Mouse (Mus musculus): ENCODE measurements around the gene Olfr1150-ps1. TPM values are rescaled to one million over a fixed set of nuclear protein-coding genes. Genes with fewer than 3 reads are reported as not detected.

Olfr1150-ps1 gene
- total RNA-seq (2018; cell fraction: chromatin; rRNA removed) = not detected
- total RNA-seq (2018; cell fraction: cytosol; rRNA removed) = not detected
- not detected for total RNA-seq (2018; cell fraction: nucleus; rRNA removed)
- polyA plus RNA-seq (2018) = not detected in 3 replicates

- Histone ChIP-seq H3K27ac (no peak within 1 kb of the TSS), H3K36me3 (ENCODE audit: inconsistent target) (no peaks in the 10 kb centered on the region), H3K79me2 (ENCODE audit: inconsistent target) (no peaks in the 10 kb centered on the region), H3K4me3 (ENCODE audit: inconsistent target) (no peak within 1 kb of the TSS)
- 90% methylated on average over 1 of the region's 1 CpGs for WGBS (ENCODE audit: missing documents)
These were observed at the start of gene Olfr1150-ps1 for GRCm38 (mm10) chr2:87843693-87844092. Gene Olfr1150-ps1 (plus strand): TSS chr2:87843993.

GRCm38 (mm10) chr2:87800292-87800691 is 43.5 kb upstream of the Olfr1150-ps1 start, which contains the start of gene Olfr1143:
Gene Olfr1143 (plus strand): TSS chr2:87800592.
- Histone ChIP-seq H3K79me2 (ENCODE audit: inconsistent target) (no peaks in the 10 kb centered on the region), H3K4me3 (ENCODE audit: inconsistent target) (no peak within 1 kb of the TSS), H3K27ac (no peak within 1 kb of the TSS), H3K36me3 (ENCODE audit: inconsistent target) (no peaks in the 10 kb centered on the region)

- 79% methylated on average over 1 of the region's 1 CpGs for WGBS (ENCODE audit: missing documents)
- no peaks in the 10 kb centered on the region for H3K79me2 ChIP-seq (ENCODE audit: inconsistent target)
- H3K4me3 ChIP-seq (ENCODE audit: inconsistent target) = no peak within 1 kb of the TSS
- H3K27ac ChIP-seq = no peak within 1 kb of the TSS
- H3K36me3 ChIP-seq (ENCODE audit: inconsistent target) = no peaks in the 10 kb centered on the region
These were observed 34.3 kb upstream of the Olfr1150-ps1 start, which contains the start of gene Olfr1145 for GRCm38 (mm10) chr2:87809522-87809921. Gene Olfr1145 (plus strand): TSS chr2:87809822.

GRCm38 (mm10) chr2:87830233-87830632 is 13.6 kb upstream of the Olfr1150-ps1 start, which contains the start of gene Olfr1148:
Gene Olfr1148 (plus strand): TSS chr2:87830533.
- WGBS (ENCODE audit: missing documents) = 79% methylated on average over 1 of the region's 1 CpGs
- H3K36me3 ChIP-seq (ENCODE audit: inconsistent target) = no peaks in the 10 kb centered on the region
- H3K27ac ChIP-seq = no peak within 1 kb of the TSS
- H3K4me3 ChIP-seq (ENCODE audit: inconsistent target) = no peak within 1 kb of the TSS
- no peaks in the 10 kb centered on the region for H3K79me2 ChIP-seq (ENCODE audit: inconsistent target)

GRCm38 (mm10) chr2:87855562-87855961 is 11.8 kb downstream of the Olfr1150-ps1 start, which contains the start of gene Olfr1151:
Gene Olfr1151 (plus strand): TSS chr2:87855862.
- H3K36me3 ChIP-seq (ENCODE audit: inconsistent target) = no peaks in the 10 kb centered on the region
- no peak within 1 kb of the TSS for H3K27ac ChIP-seq
- WGBS (ENCODE audit: missing documents) = 89% methylated on average over 1 of the region's 1 CpGs
- H3K79me2 ChIP-seq (ENCODE audit: inconsistent target) = no peaks in the 10 kb centered on the region
- H3K4me3 ChIP-seq (ENCODE audit: inconsistent target) = no peak within 1 kb of the TSS

- H3K79me2 ChIP-seq (ENCODE audit: inconsistent target) = no peaks in the 10 kb centered on the region
- no peaks in the 10 kb centered on the region for H3K36me3 ChIP-seq (ENCODE audit: inconsistent target)
- H3K27ac ChIP-seq = no peak within 1 kb of the TSS
- no peak within 1 kb of the TSS for H3K4me3 ChIP-seq (ENCODE audit: inconsistent target)
These were observed 22.4 kb downstream of the Olfr1150-ps1 start, which contains the start of gene Olfr1152 for GRCm38 (mm10) chr2:87866192-87866591. Gene Olfr1152 (plus strand): TSS chr2:87866492.

- Histone ChIP-seq H3K36me3 (ENCODE audit: inconsistent target) (no peaks in the 10 kb centered on the region), H3K4me3 (ENCODE audit: inconsistent target) (no peak within 1 kb of the TSS), H3K27ac (no peak within 1 kb of the TSS), H3K79me2 (ENCODE audit: inconsistent target) (no peaks in the 10 kb centered on the region)
- 69% methylated on average over 1 of the region's 1 CpGs for WGBS (ENCODE audit: missing documents)
These were observed 50.9 kb downstream of the Olfr1150-ps1 start, which contains the start of gene Olfr1153 for GRCm38 (mm10) chr2:87894662-87895061. Gene Olfr1153 (plus strand): TSS chr2:87894962.

Other genes with a start within 250 kb of the Olfr1150-ps1 start
- gene Olfr1130, start 237.8 kb upstream of the Olfr1150-ps1 start, polyA plus RNA-seq (2018) = not detected in 3 replicates
- not detected in 3 replicates for gene Olfr1131, start 216.9 kb upstream of the Olfr1150-ps1 start, polyA plus RNA-seq (2018)
- not detected in 3 replicates for gene Olfr1132, start 206.5 kb upstream of the Olfr1150-ps1 start, polyA plus RNA-seq (2018)
- not detected in 3 replicates for gene Olfr1133, start 196.6 kb upstream of the Olfr1150-ps1 start, polyA plus RNA-seq (2018)
- gene Olfr1134, start 185.5 kb upstream of the Olfr1150-ps1 start, polyA plus RNA-seq (2018) = not detected in 3 replicates
- gene Olfr1135, start 170.3 kb upstream of the Olfr1150-ps1 start, polyA plus RNA-seq (2018) = not detected in 3 replicates
- gene Olfr1136, start 150.0 kb upstream of the Olfr1150-ps1 start, polyA plus RNA-seq (2018) = not detected in 3 replicates
- gene Olfr1137, start 130.8 kb upstream of the Olfr1150-ps1 start, polyA plus RNA-seq (2018) = not detected in 3 replicates
- not detected in 3 replicates for gene Olfr1138, start 104.0 kb upstream of the Olfr1150-ps1 start, polyA plus RNA-seq (2018)
- not detected in 3 replicates for gene Olfr1140, start 100.2 kb upstream of the Olfr1150-ps1 start, polyA plus RNA-seq (2018)
- not detected in 3 replicates for gene Olfr1141, start 90.0 kb upstream of the Olfr1150-ps1 start, polyA plus RNA-seq (2018)
- not detected in 3 replicates for gene Olfr152, start 64.5 kb upstream of the Olfr1150-ps1 start, polyA plus RNA-seq (2018)
- gene Olfr1143, start 43.4 kb upstream of the Olfr1150-ps1 start, polyA plus RNA-seq (2018) = not detected in 3 replicates
- not detected in 3 replicates for gene Olfr1145, start 34.2 kb upstream of the Olfr1150-ps1 start, polyA plus RNA-seq (2018)
- gene Olfr1148, start 13.5 kb upstream of the Olfr1150-ps1 start, polyA plus RNA-seq (2018) = not detected in 3 replicates
- not detected in 3 replicates for gene Olfr1151, start 11.9 kb downstream of the Olfr1150-ps1 start, polyA plus RNA-seq (2018)
- not detected in 3 replicates for gene Olfr1152, start 22.5 kb downstream of the Olfr1150-ps1 start, polyA plus RNA-seq (2018)
- not detected in 3 replicates for gene Olfr1153, start 51.0 kb downstream of the Olfr1150-ps1 start, polyA plus RNA-seq (2018)
- not detected in 3 replicates for gene Olfr1154, start 61.2 kb downstream of the Olfr1150-ps1 start, polyA plus RNA-seq (2018)
- not detected in 3 replicates for gene Olfr1155, start 101.1 kb downstream of the Olfr1150-ps1 start, polyA plus RNA-seq (2018)
- not detected in 3 replicates for gene Olfr1156, start 109.1 kb downstream of the Olfr1150-ps1 start, polyA plus RNA-seq (2018)
- not detected in 3 replicates for gene Olfr1157, start 124.3 kb downstream of the Olfr1150-ps1 start, polyA plus RNA-seq (2018)
- not detected in 3 replicates for gene Olfr74, start 130.7 kb downstream of the Olfr1150-ps1 start, polyA plus RNA-seq (2018)
- not detected in 3 replicates for gene Olfr1158, start 146.1 kb downstream of the Olfr1150-ps1 start, polyA plus RNA-seq (2018)
- not detected in 3 replicates for gene Olfr1160, start 164.3 kb downstream of the Olfr1150-ps1 start, polyA plus RNA-seq (2018)
- gene Olfr1161, start 178.8 kb downstream of the Olfr1150-ps1 start, polyA plus RNA-seq (2018) = not detected in 3 replicates
- gene Olfr73, start 193.7 kb downstream of the Olfr1150-ps1 start, polyA plus RNA-seq (2018) = not detected in 3 replicates
- not detected in 3 replicates for gene Olfr1162, start 207.1 kb downstream of the Olfr1150-ps1 start, polyA plus RNA-seq (2018)
- gene Olfr1163, start 227.8 kb downstream of the Olfr1150-ps1 start, polyA plus RNA-seq (2018) = not detected in 3 replicates
- not detected in 3 replicates for gene Olfr1164, start 250.0 kb downstream of the Olfr1150-ps1 start, polyA plus RNA-seq (2018)

All from macrophage (primary cell).